Mouse (Mus musculus): ENCODE data around the gene Abhd14a.

DNA sequence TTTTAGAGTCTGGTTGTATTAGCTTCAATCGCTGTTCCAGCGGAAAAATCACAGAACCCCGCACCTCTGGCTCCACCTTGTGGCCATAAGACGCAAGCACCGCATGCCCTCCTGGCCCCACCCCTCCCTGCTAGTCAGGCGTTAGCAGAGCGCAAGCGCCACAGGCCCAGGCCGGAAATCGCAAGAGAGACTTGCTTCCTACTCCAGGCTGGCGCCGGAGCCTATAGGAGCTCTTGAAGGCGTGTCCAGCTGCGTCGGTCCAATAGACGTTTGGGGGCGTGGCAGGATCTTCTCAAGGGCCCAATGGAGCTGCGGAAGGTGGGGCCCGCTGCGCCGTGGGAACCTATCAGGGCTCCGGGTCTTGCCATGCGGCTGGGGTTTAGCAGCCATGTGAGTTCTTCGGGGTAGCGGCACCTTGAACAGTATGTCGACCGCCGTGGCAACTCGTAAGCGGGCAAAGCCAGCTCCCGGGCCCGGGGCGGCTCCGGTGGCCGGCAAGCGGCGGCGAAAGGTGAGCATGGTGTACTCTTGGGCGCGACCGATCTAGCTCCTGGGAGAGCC, 29.5 kb upstream of the Abhd14a start, which contains the start of gene Parp3:
- TF ChIP-seq GATA1 (IDR thresholded peaks at IDR 0.05; ENCODE audit: low read length) = no peak
- TF ChIP-seq TAL1 (IDR thresholded peaks at IDR 0.05; ENCODE audit: low read length) = no peak

All from erythroblast, embryonic 14.5 days (primary cell).